Mouse (Mus musculus) olfactory bulb, adult 2 months (tissue): ENCODE measurements around the gene Lmntd2. TPM values are rescaled to one million over a fixed set of nuclear protein-coding genes. Genes with fewer than 3 reads are reported as not detected.

ENCODE experiments used
- H3K27ac ChIP-seq: fragments of 200-500 bp; 2 replicates; pipeline ENCODE4 v1.5.1; 2012; ENCODE audit warnings: low read depth, low read length; ENCODE audit not compliant: insufficient read depth
- H3K4me1 ChIP-seq: fragments of 200-500 bp; 2 replicates; pipeline ENCODE4 v1.6.1; 2012; ENCODE audit warnings: low read length; ENCODE audit not compliant: control insufficient read depth, insufficient read depth
- H3K4me3 ChIP-seq: fragments of 200-500 bp; 2 replicates; pipeline ENCODE4 v1.5.1; 2012; ENCODE audit warnings: mild to moderate bottlenecking, low read depth, low read length, moderate library complexity; ENCODE audit not compliant: insufficient read depth
- CTCF ChIP-seq: fragments of 200-500 bp; IDR thresholded peaks from 2 replicates; pipeline ENCODE4 v1.5.1; 2012; ENCODE audit warnings: low read depth, mild to moderate bottlenecking, low read length, moderate library complexity; ENCODE audit not compliant: insufficient read depth
- POLR2A ChIP-seq: fragments of 200-500 bp; IDR thresholded peaks from 2 replicates; pipeline ENCODE4 v1.6.1; 2012; ENCODE audit warnings: mild to moderate bottlenecking, low read depth, low read length, moderate library complexity; ENCODE audit not compliant: insufficient read depth
- WGBS: fragments of 180-500 bp; shearing (Covaris S2); methylation state at CpG from one replicate; pipeline ENCODE4 v1.1.7; 2018; 5-methylcytosine and 5-hydroxymethylcytosine counted together
- polyA plus RNA-seq: library from polyadenylated mRNA; stranded (reverse); fragments of >200 nt; gene quantifications from 2 replicates; pipeline ENCODE4 v1.2.4, GENCODE M21; 2012; ENCODE audit warnings: low replicate concordance; ENCODE audit not compliant: missing spikeins, insufficient read depth, insufficient read length

Lmntd2 gene
- polyA plus RNA-seq, 1 experiment, result not detected

DNA sequence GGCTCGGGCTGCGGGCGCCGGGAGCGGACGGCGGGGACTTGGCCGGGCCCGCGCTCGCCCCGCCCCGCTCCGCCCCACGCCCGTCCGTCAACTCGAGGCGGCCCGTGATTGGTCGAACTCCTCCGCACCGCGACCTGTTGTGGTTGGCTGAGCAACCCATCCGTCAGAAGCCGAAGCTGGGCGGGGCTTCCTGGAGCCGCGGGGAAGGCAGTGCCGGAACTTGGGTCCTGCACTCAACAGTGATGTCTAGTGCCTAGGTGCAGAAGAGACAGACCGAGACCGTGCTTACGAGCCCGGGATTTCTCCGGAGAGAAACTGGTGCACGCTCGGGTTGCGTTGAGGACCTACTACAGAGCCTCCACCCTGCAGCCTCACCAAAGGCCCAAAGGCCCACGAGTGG, 19.9 kb downstream of the Lmntd2 start, which contains the start of the genes Hras and Lrrc56:
Gene Hras (minus strand): TSS at position 58 of the 400 bp plus-strand sequence.
Gene Lrrc56 (plus strand): TSS at position 210 of the 400 bp plus-strand sequence.
- TF ChIP-seq CTCF (no peak), POLR2A (peak; percentile 49; the same call in 1 of the 2 replicates)
- H3K4me1 ChIP-seq, result peaks cover 27% of the 10 kb centered on the region
- WGBS, result under 1% methylated on average over 39 of the region's 39 CpGs
- H3K27ac ChIP-seq, result peak within 1 kb of the TSS; percentile 79
- peak within 1 kb of the TSS; percentile 92 for H3K4me3 ChIP-seq

GRCm38 (mm10) chr7:141193348-141193856, 20.5 kb downstream of the Lmntd2 start:
- 1% methylated on average over 40 of the region's 43 CpGs for whole genome bisulfite sequencing
- peak overlapping the region; percentile 80 for H3K4me3 ChIP-seq
- TF ChIP-seq CTCF, result no peak
- TF ChIP-seq POLR2A, result 0 out of 2 replicates have a peak, but pooled peaks have one; percentile 13
- peaks cover 27% of the 10 kb centered on the region for H3K4me1 ChIP-seq
- H3K27ac ChIP-seq, result peak overlapping the region; percentile 30; the same call in 1 of the 2 replicates

GRCm38 (mm10) chr7:141192776-141193347, 21.0 kb downstream of the Lmntd2 start:
- Histone ChIP-seq H3K4me1 (peaks cover 27% of the 10 kb centered on the region), H3K27ac (no peak overlapping the region), H3K4me3 (peak overlapping the region; percentile 80)
- 26% methylated on average over 12 of the region's 12 CpGs for WGBS
- TF ChIP-seq CTCF (no peak), POLR2A (no peak)

- Histone ChIP-seq H3K4me3 (no peak overlapping the region), H3K27ac (no peak overlapping the region), H3K4me1 (peaks cover 27% of the 10 kb centered on the region)
- WGBS, result 87% methylated on average over 24 of the region's 24 CpGs
- no peak for TF ChIP-seq CTCF
- TF ChIP-seq POLR2A, result no peak
These were observed 21.8 kb downstream of the Lmntd2 start for GRCm38 (mm10) chr7:141191796-141192685.

- Histone ChIP-seq H3K27ac (no peak overlapping the region), H3K4me1 (peaks cover 27% of the 10 kb centered on the region), H3K4me3 (no peak overlapping the region)
- TF ChIP-seq CTCF (no peak), POLR2A (no peak)
- WGBS, result 87% methylated on average over 14 of the region's 14 CpGs
These were observed 22.8 kb downstream of the Lmntd2 start for GRCm38 (mm10) chr7:141191036-141191435.

DNA sequence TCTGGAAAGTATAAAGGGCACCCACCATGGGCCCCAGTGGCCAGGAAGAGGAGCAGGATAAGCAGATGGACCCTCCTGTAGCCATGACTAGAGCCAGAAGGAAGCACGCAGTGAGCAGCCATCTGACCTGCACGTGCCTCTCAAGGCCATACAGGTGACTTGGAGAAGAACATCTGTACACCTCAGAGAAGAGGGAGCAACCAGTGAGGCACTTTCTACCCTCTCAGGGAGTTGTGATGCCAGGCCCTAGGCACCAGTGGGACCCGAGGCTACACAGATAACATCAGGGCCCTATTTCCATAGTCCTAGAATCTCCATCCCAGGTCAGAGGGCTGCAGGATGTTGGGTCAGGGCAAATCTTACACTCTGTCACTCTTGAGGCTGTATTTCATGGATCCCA, 23.7 kb downstream of the Lmntd2 start:
- TF ChIP-seq POLR2A, result no peak
- TF ChIP-seq CTCF, result no peak
- H3K4me3 ChIP-seq, result no peak overlapping the region
- WGBS, result 95% methylated on average over 3 of the region's 3 CpGs
- H3K4me1 ChIP-seq, result peaks cover 27% of the 10 kb centered on the region
- H3K27ac ChIP-seq, result no peak overlapping the region

DNA sequence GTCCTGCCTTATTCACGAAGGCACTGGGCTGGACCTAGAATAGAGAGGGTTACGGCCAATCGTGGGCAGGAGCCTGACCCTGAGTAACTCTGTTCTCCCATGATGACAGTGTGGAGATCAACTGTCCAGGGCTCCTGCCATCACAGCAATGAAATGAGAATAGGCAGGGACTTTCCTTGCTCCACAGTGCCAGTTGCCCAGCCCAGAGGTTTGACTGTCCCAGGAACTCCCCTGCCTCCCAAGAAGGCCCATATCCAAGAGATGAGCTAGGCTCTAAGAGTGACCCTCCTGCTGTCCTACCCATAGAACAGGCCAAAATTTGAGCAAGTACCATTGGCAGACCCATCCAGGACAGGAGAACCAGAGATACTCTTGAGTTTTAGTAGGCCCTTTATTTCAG, 25.1 kb downstream of the Lmntd2 start:
- 86% methylated on average over 3 of the region's 3 CpGs for WGBS

GRCm38 (mm10) chr7:141188194-141188593, 25.7 kb downstream of the Lmntd2 start:
- Histone ChIP-seq H3K4me1 (peaks cover 20% of the 10 kb centered on the region), H3K4me3 (no peak overlapping the region), H3K27ac (no peak overlapping the region)
- WGBS, result 89% methylated on average over 3 of the region's 3 CpGs
- TF ChIP-seq POLR2A, result no peak
- no peak for TF ChIP-seq CTCF

More for the DNA sequence above, 25.1 kb downstream of the Lmntd2 start:
- Histone ChIP-seq H3K27ac (no peak overlapping the region), H3K4me3 (no peak overlapping the region), H3K4me1 (peaks cover 21% of the 10 kb centered on the region)
- TF ChIP-seq POLR2A (no peak), CTCF (no peak)
